Mouse (Mus musculus): ENCODE data around the gene Tomm6. TPM values are rescaled to one million over a fixed set of nuclear protein-coding genes. Genes with fewer than 3 reads are reported as not detected.

The Tomm6 gene
- polyA plus RNA-seq, 1 experiment from 2014 or later: 275 TPM

GRCm38 (mm10) chr17:47726566-47726965 is 38.4 kb upstream of the Tomm6 start, which contains the start of gene Pgc:
TSS of gene Pgc (plus strand) at chr17:47726842.
- no peak within 1 kb of the TSS for H3K9ac ChIP-seq (replicated peaks)
- no peaks in the 10 kb centered on the region for H3K4me1 ChIP-seq (ENCODE audit: insufficient read depth)
- no peaks in the 10 kb centered on the region for H3K9me3 ChIP-seq (ENCODE audit: low read length)
- no peak within 1 kb of the TSS for H3K4me3 ChIP-seq (ENCODE audit: low read depth, low read length)
- H3K27me3 ChIP-seq (ENCODE audit: insufficient read depth, low read length): no peaks in the 10 kb centered on the region
- H3K4me2 ChIP-seq (ENCODE audit: low read depth, low read length): no peak within 1 kb of the TSS
- no peaks in the 10 kb centered on the region for H3K36me3 ChIP-seq (replicated peaks; ENCODE audit: insufficient read depth, low read length)
- TF ChIP-seq CTCF (IDR thresholded peaks at IDR 0.05; ENCODE audit: low read depth): no peak
- TF ChIP-seq EP300 (IDR thresholded peaks at IDR 0.05; ENCODE audit: low read depth): no peak
- ATAC-seq (no peak), DNase-seq (no peak)
- no peak within 1 kb of the TSS for H3K27ac ChIP-seq (ENCODE audit: low read depth)
- 73% methylated on average over 11 of the region's 11 CpGs for WGBS (ENCODE audit: insufficient replicate concordance)

DNA sequence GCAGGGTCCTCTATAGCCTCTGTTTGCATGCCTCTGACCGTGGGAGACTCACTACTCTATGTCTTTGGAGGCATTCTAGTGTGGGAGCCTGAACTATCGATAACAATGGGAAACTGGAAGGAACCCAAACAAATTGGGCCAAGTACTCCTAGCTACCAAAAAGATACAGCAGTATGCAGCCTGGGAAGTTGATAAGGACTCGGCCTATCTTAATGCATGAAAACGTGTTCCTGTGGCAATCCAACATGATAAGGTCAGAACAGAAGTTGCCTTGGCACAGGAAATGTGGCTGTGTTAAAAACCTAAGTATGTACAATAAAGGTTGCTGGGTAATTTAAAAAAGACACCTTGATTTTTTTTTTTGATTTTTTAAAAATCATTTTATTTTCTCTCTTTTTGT is 33.0 kb upstream of the Tomm6 start:
- Histone ChIP-seq H3K4me3 (ENCODE audit: low read depth, low read length) (no peak overlapping the region), H3K36me3 (replicated peaks; ENCODE audit: insufficient read depth, low read length) (no peaks in the 10 kb centered on the region), H3K4me1 (ENCODE audit: insufficient read depth) (no peaks in the 10 kb centered on the region), H3K9me3 (ENCODE audit: low read length) (no peaks in the 10 kb centered on the region), H3K27me3 (ENCODE audit: insufficient read depth, low read length) (no peaks in the 10 kb centered on the region), H3K4me2 (ENCODE audit: low read depth, low read length) (no peak overlapping the region), H3K9ac (replicated peaks) (no peak overlapping the region; the same call in 1 of the 2 replicates), H3K27ac (ENCODE audit: low read depth) (no peak overlapping the region)
- WGBS (ENCODE audit: insufficient replicate concordance): 42% methylated on average over 4 of the region's 4 CpGs
- TF ChIP-seq EP300 (IDR thresholded peaks at IDR 0.05; ENCODE audit: low read depth) (no peak), CTCF (IDR thresholded peaks at IDR 0.05; ENCODE audit: low read depth) (no peak)
- ATAC-seq (no peak), DNase-seq (no peak)

GRCm38 (mm10) chr17:47715037-47715436 is 26.9 kb upstream of the Tomm6 start:
- no peaks in the 10 kb centered on the region for H3K4me1 ChIP-seq (ENCODE audit: insufficient read depth)
- no peak overlapping the region for H3K27ac ChIP-seq (ENCODE audit: low read depth)
- no peak overlapping the region for H3K4me2 ChIP-seq (ENCODE audit: low read depth, low read length)
- H3K9me3 ChIP-seq (ENCODE audit: low read length): no peaks in the 10 kb centered on the region
- WGBS (ENCODE audit: insufficient replicate concordance): 18% methylated on average over 3 of the region's 3 CpGs
- H3K36me3 ChIP-seq (replicated peaks; ENCODE audit: insufficient read depth, low read length): no peaks in the 10 kb centered on the region
- H3K4me3 ChIP-seq (ENCODE audit: low read depth, low read length): no peak overlapping the region
- no peak for TF ChIP-seq EP300 (IDR thresholded peaks at IDR 0.05; ENCODE audit: low read depth)
- TF ChIP-seq CTCF (IDR thresholded peaks at IDR 0.05; ENCODE audit: low read depth): no peak
- no peak overlapping the region for H3K9ac ChIP-seq (replicated peaks)
- no peaks in the 10 kb centered on the region for H3K27me3 ChIP-seq (ENCODE audit: insufficient read depth, low read length)
- ATAC-seq (no peak), DNase-seq (no peak)

DNA sequence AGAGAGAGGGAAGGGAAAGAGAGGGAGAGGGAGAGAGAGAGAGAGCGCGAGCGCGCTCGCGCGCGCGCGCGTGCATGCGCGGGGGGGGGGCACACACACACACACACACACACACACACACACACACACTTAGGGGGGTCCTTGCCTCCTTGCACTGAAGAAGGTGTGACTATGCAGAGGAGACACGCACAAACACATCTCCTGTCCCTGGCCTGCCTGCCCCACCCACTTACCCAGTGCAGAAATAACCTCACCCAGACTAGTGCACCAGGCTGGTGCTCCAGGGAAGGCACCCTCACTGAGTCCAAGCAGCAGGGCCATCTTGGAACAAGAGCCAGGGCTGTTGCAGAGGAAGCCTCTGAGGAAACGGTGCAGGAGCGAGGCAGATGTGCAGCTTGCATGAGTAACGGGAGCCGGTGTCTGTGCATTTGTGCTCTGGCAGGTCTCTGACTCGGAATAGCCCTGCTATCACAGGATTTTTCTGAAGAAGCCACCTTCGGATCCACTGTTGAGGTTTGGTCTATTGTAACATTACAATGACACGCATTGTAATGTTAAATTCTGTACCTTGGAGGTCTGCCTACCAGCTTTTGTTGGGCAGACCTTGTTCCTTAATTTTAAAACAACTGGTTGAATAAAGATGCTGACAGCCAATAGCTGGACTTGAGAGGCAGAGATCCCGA is 24.8 kb upstream of the Tomm6 start:
- Histone ChIP-seq H3K4me1 (ENCODE audit: insufficient read depth) (no peaks in the 10 kb centered on the region), H3K36me3 (replicated peaks; ENCODE audit: insufficient read depth, low read length) (no peaks in the 10 kb centered on the region), H3K27me3 (ENCODE audit: insufficient read depth, low read length) (no peaks in the 10 kb centered on the region), H3K4me2 (ENCODE audit: low read depth, low read length) (no peak overlapping the region), H3K27ac (ENCODE audit: low read depth) (no peak overlapping the region), H3K4me3 (ENCODE audit: low read depth, low read length) (no peak overlapping the region), H3K9ac (replicated peaks) (no peak overlapping the region), H3K9me3 (ENCODE audit: low read length) (no peaks in the 10 kb centered on the region)
- DNase-seq (no peak), ATAC-seq (no peak)
- TF ChIP-seq CTCF (IDR thresholded peaks at IDR 0.05; ENCODE audit: low read depth) (no peak), EP300 (IDR thresholded peaks at IDR 0.05; ENCODE audit: low read depth) (no peak)
- 73% methylated on average over 9 of the region's 22 CpGs for WGBS (ENCODE audit: insufficient replicate concordance)

DNA sequence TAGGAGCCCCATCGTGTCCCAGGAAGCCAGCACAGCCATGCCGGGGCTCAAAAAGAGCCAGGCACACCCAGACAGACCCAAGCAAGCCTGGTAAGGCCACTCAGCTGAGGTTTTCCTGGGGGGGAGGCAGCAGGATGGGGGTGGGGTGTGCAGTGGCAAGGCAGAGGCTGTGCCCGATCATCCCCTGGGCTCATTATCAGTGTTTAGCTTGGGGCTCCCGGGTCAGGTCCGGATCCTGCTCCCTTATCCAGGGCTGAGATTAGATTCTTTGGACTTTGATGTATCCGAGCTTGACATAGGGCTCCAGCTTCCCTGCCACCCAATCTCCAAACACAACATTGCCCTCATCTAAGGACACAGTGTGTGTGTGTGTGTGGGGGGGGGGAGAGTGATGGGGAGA is 23.7 kb upstream of the Tomm6 start:
- Histone ChIP-seq H3K36me3 (replicated peaks; ENCODE audit: insufficient read depth, low read length) (no peaks in the 10 kb centered on the region), H3K9ac (replicated peaks) (no peak overlapping the region), H3K27me3 (ENCODE audit: insufficient read depth, low read length) (no peaks in the 10 kb centered on the region), H3K27ac (ENCODE audit: low read depth) (no peak overlapping the region), H3K4me3 (ENCODE audit: low read depth, low read length) (no peak overlapping the region), H3K9me3 (ENCODE audit: low read length) (no peaks in the 10 kb centered on the region), H3K4me2 (ENCODE audit: low read depth, low read length) (no peak overlapping the region), H3K4me1 (ENCODE audit: insufficient read depth) (no peaks in the 10 kb centered on the region)
- ATAC-seq (no peak), DNase-seq (no peak)
- TF ChIP-seq CTCF (IDR thresholded peaks at IDR 0.05; ENCODE audit: low read depth) (no peak), EP300 (IDR thresholded peaks at IDR 0.05; ENCODE audit: low read depth) (no peak)
- 36% methylated on average over 6 of the region's 6 CpGs for WGBS (ENCODE audit: insufficient replicate concordance)

- no peak for DNase-seq
- no peak for ATAC-seq
- Histone ChIP-seq H3K27ac (ENCODE audit: low read depth) (no peak overlapping the region), H3K4me3 (ENCODE audit: low read depth, low read length) (no peak overlapping the region), H3K4me1 (ENCODE audit: insufficient read depth) (no peaks in the 10 kb centered on the region), H3K36me3 (replicated peaks; ENCODE audit: insufficient read depth, low read length) (no peaks in the 10 kb centered on the region), H3K4me2 (ENCODE audit: low read depth, low read length) (no peak overlapping the region), H3K27me3 (ENCODE audit: insufficient read depth, low read length) (no peaks in the 10 kb centered on the region), H3K9ac (replicated peaks) (no peak overlapping the region), H3K9me3 (ENCODE audit: low read length) (no peaks in the 10 kb centered on the region)
- 42% methylated on average over 3 of the region's 3 CpGs for WGBS (ENCODE audit: insufficient replicate concordance)
- TF ChIP-seq EP300 (IDR thresholded peaks at IDR 0.05; ENCODE audit: low read depth): no peak
- TF ChIP-seq CTCF (IDR thresholded peaks at IDR 0.05; ENCODE audit: low read depth): no peak
Measured at GRCm38 (mm10) chr17:47710036-47710435, 21.9 kb upstream of the Tomm6 start.

Measured in liver, postnatal 0 days (tissue).